Mouse (Mus musculus) splenic B cell, adult 2 months (primary cell): Measurements from ENCODE around the gene Fgfr4.
A peak's percentile ranks its signal among the peaks of the same experiment; 100 is the strongest.

Experiments used
- DNase-seq: peaks from one replicate; pipeline ENCODE4 v3.0.0-alpha.2; 2011; ENCODE audit warnings: low read depth, low spot score
- H3K27me3 ChIP-seq: 2 replicates; pipeline ENCODE4 v1.6.1; 2012; ENCODE audit warnings: mild to moderate bottlenecking, low read length, moderate library complexity, mixed read lengths; ENCODE audit not compliant: control insufficient read depth, poor library complexity, insufficient read depth, severe bottlenecking
- H3K36me3 ChIP-seq: 2 replicates; pipeline ENCODE4 v1.6.1; 2012; ENCODE audit warnings: mild to moderate bottlenecking, low read length, moderate library complexity, mixed read lengths; ENCODE audit not compliant: control insufficient read depth, poor library complexity, insufficient read depth, severe bottlenecking

Gene Fgfr4

GRCm38 (mm10) chr13:55152621-55153415 is at the start of gene Fgfr4:
Gene Fgfr4, plus strand, starts transcription at chr13:55152640.
- Histone ChIP-seq H3K27me3 (no peaks in the 10 kb centered on the region), H3K36me3 (no peaks in the 10 kb centered on the region)
- DNase-seq = peak; percentile 13

- DNase-seq = no peak
Observed at GRCm38 (mm10) chr13:55103351-55103750, 49.1 kb upstream of the Fgfr4 start.

GRCm38 (mm10) chr13:55105045-55105952 is 47.1 kb upstream of the Fgfr4 start, which contains the start of gene Zfp346:
Gene Zfp346, plus strand, starts transcription at chr13:55105311.
- Histone ChIP-seq H3K36me3 (peaks cover 3% of the 10 kb centered on the region), H3K27me3 (no peaks in the 10 kb centered on the region)
- DNase-seq = peak; percentile 98

More at GRCm38 (mm10) chr13:55103351-55103750, 49.1 kb upstream of the Fgfr4 start:
- Histone ChIP-seq H3K27me3 (no peaks in the 10 kb centered on the region), H3K36me3 (peaks cover 3% of the 10 kb centered on the region)

- H3K36me3 ChIP-seq = peaks cover 3% of the 10 kb centered on the region
- no peaks in the 10 kb centered on the region for H3K27me3 ChIP-seq
- DNase-seq = no peak
Observed at GRCm38 (mm10) chr13:55105953-55106691, 46.3 kb upstream of the Fgfr4 start.

GRCm38 (mm10) chr13:55107116-55107515 is 45.3 kb upstream of the Fgfr4 start:
- DNase-seq = no peak
- Histone ChIP-seq H3K27me3 (no peaks in the 10 kb centered on the region), H3K36me3 (peaks cover 3% of the 10 kb centered on the region)

- DNase-seq = no peak
- Histone ChIP-seq H3K36me3 (peaks cover 3% of the 10 kb centered on the region), H3K27me3 (no peaks in the 10 kb centered on the region)
Observed at GRCm38 (mm10) chr13:55107694-55108093, 44.7 kb upstream of the Fgfr4 start.

- Histone ChIP-seq H3K27me3 (no peaks in the 10 kb centered on the region), H3K36me3 (peaks cover 8% of the 10 kb centered on the region; the same call in 1 of the 2 replicates)
- no peak for DNase-seq
Observed at GRCm38 (mm10) chr13:55114375-55114774, 38.1 kb upstream of the Fgfr4 start.

GRCm38 (mm10) chr13:55124903-55125302 is 27.5 kb upstream of the Fgfr4 start:
- Histone ChIP-seq H3K36me3 (peaks cover 14% of the 10 kb centered on the region), H3K27me3 (no peaks in the 10 kb centered on the region)
- peak; percentile 57 for DNase-seq

- DNase-seq = no peak
- Histone ChIP-seq H3K27me3 (no peaks in the 10 kb centered on the region), H3K36me3 (peaks cover 7% of the 10 kb centered on the region; the same call in 1 of the 2 replicates)
Observed at GRCm38 (mm10) chr13:55133448-55133847, 19.0 kb upstream of the Fgfr4 start, which contains the start of gene Gm17617. Gene Gm17617, minus strand, starts transcription at chr13:55133548.

- DNase-seq = peak; percentile 45
- H3K27me3 ChIP-seq = no peaks in the 10 kb centered on the region
- peaks cover 5% of the 10 kb centered on the region; the same call in 1 of the 2 replicates for H3K36me3 ChIP-seq
Observed at GRCm38 (mm10) chr13:55135382-55135781, 17.1 kb upstream of the Fgfr4 start.

GRCm38 (mm10) chr13:55140271-55140670 is 12.2 kb upstream of the Fgfr4 start:
- Histone ChIP-seq H3K27me3 (no peaks in the 10 kb centered on the region), H3K36me3 (no peaks in the 10 kb centered on the region)
- DNase-seq = no peak

GRCm38 (mm10) chr13:55153951-55154350 is 1.5 kb downstream of the Fgfr4 start:
- no peak for DNase-seq
- Histone ChIP-seq H3K27me3 (no peaks in the 10 kb centered on the region), H3K36me3 (no peaks in the 10 kb centered on the region)

- DNase-seq = no peak
- H3K27me3 ChIP-seq = no peaks in the 10 kb centered on the region
Observed at GRCm38 (mm10) chr13:55162365-55162764, 9.9 kb downstream of the Fgfr4 start.

GRCm38 (mm10) chr13:55163553-55163952 is 11.1 kb downstream of the Fgfr4 start:
- no peak for DNase-seq
- H3K36me3 ChIP-seq = no peaks in the 10 kb centered on the region
- H3K27me3 ChIP-seq = no peaks in the 10 kb centered on the region

More at GRCm38 (mm10) chr13:55162365-55162764, 9.9 kb downstream of the Fgfr4 start:
- H3K36me3 ChIP-seq = no peaks in the 10 kb centered on the region
